ENCODE assay signal across 7 mouse cellular contexts in the genomic region with DNA sequence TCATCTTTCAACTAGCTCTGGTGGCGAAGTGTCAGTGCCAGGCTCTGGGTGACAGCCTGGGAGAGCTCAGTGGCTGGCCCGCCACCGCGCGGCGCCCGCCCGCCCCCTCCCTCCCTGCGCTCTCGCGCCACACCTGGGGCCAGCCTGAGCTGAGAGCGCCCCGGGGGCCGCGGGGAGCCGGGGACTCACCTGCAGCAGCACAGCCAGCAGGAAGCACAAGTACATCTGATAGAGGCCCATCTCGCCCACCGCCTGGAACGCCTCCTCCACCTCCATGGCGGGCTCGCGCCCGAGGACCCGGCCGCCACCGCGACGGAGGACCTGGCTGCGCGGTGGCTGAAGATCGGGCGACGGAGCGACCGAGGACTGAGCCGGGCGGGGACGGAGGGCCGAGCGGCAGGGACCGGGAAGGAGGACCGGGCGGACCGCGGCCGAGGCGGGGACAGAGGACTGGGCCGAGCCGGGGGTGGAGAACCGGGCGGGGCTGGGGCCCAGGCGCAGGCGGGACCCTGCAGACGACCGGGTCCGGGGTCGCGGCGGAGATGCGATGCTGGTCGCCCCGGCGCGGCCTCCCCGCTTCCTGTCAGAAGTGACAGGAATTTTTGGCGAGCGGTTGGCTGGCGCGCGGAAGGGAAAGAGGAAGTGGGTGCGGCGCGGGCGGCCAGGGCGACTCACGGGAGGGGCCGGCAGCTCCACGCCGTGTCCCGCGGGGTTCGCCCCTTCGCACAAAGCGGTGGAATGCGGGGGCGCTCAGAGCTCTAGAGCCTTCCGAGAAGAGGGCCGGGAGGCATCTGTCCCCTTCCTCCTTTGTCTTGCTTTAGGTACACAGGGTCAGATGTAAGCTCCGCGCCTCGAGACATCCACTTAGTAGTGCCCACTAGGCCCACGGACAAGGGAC. TPM values are rescaled to one million over a fixed set of nuclear protein-coding genes. Genes with fewer than 3 reads are reported as not detected.
DNase-seq lines count a peak whose midpoint lies in the region; ATAC-seq and TF ChIP-seq lines count a peak whose summit lies in the region.

A gene (minus strand): TSS at position 611 of the 898 bp plus-strand sequence.

- H3K4me2 ChIP-seq in intestine, embryonic 15.5 days (replicated peaks), result peak within 1 kb of the TSS; percentile 84
- peak within 1 kb of the TSS; percentile 80 for H3K4me2 ChIP-seq in limb, embryonic 13.5 days (replicated peaks)
- peak within 1 kb of the TSS; percentile 79 for H3K4me2 ChIP-seq in midbrain, embryonic 14.5 days (ENCODE audit: low read length)

- H3K27ac ChIP-seq in cortical plate, adult 2 months (ENCODE audit: insufficient read depth, low read length), result peak within 1 kb of the TSS; percentile 92
- peak within 1 kb of the TSS; percentile 92 for H3K27ac ChIP-seq in intestine, embryonic 15.5 days
- peak within 1 kb of the TSS; percentile 89 for H3K27ac ChIP-seq in limb, embryonic 13.5 days
- peak within 1 kb of the TSS; percentile 97 for H3K27ac ChIP-seq in midbrain, embryonic 14.5 days (replicated peaks; ENCODE audit: low read depth, low read length)

- H3K4me3 ChIP-seq in cortical plate, adult 2 months (ENCODE audit: insufficient read depth, low read length), result peak within 1 kb of the TSS; percentile 86
- peak within 1 kb of the TSS; percentile 84 for H3K4me3 ChIP-seq in intestine, embryonic 15.5 days (replicated peaks)
- H3K4me3 ChIP-seq in limb, embryonic 13.5 days, result peak within 1 kb of the TSS; percentile 73
- H3K4me3 ChIP-seq in midbrain, embryonic 14.5 days (replicated peaks; ENCODE audit: low read depth, low read length), result peak within 1 kb of the TSS; percentile 79

- H3K36me3 ChIP-seq in intestine, embryonic 15.5 days, result 0 out of 2 replicates have a peak, but pooled peaks cover 2% of the 10 kb centered on the region
- peaks cover 6% of the 10 kb centered on the region; the same call in 1 of the 2 replicates for H3K36me3 ChIP-seq in limb, embryonic 13.5 days
- H3K36me3 ChIP-seq in midbrain, embryonic 14.5 days (ENCODE audit: control insufficient read depth, insufficient read depth, low read length), result no peaks in the 10 kb centered on the region

- DNase-seq in adipocyte (ENCODE audit: low spot score), result peak; percentile 23
- peak; percentile 59 to 61 for DNase-seq in gastrocnemius, postnatal 36 days
- peak; percentile 79 for DNase-seq in midbrain, embryonic 14.5 days
- DNase-seq in spleen, adult 12 weeks (ENCODE audit: low spot score), result peak; percentile 30

- ATAC-seq in intestine, embryonic 15.5 days, result peak; percentile 93
- peak; percentile 79 for ATAC-seq in limb, embryonic 13.5 days (ENCODE audit: low FRiP score, low read depth)
- peak; percentile 84 for ATAC-seq in midbrain, embryonic 14.5 days (ENCODE audit: low FRiP score, low TSS enrichment)

- TF ChIP-seq CTCF in cortical plate, adult 2 months (IDR thresholded peaks at IDR 0.05; ENCODE audit: extremely low read depth, insufficient read depth, low read length), result no peak

- H3K4me1 ChIP-seq in cortical plate, adult 2 months (ENCODE audit: control insufficient read depth, insufficient read depth, low read length), result peaks cover 3% of the 10 kb centered on the region; the same call in 1 of the 2 replicates
- H3K4me1 ChIP-seq in intestine, embryonic 15.5 days (replicated peaks), result peaks cover 4% of the 10 kb centered on the region; the same call in 1 of the 2 replicates
- H3K4me1 ChIP-seq in limb, embryonic 13.5 days, result peaks cover 29% of the 10 kb centered on the region
- H3K4me1 ChIP-seq in midbrain, embryonic 14.5 days (ENCODE audit: control insufficient read depth, insufficient read depth, low read length), result peaks cover 19% of the 10 kb centered on the region

- no peaks in the 10 kb centered on the region for H3K9me3 ChIP-seq in intestine, embryonic 15.5 days
- H3K9me3 ChIP-seq in limb, embryonic 13.5 days, result no peaks in the 10 kb centered on the region
- no peaks in the 10 kb centered on the region for H3K9me3 ChIP-seq in midbrain, embryonic 14.5 days (ENCODE audit: control insufficient read depth, low read length)

- H3K9ac ChIP-seq in intestine, embryonic 15.5 days, result peak within 1 kb of the TSS; percentile 86
- peak within 1 kb of the TSS; percentile 92 for H3K9ac ChIP-seq in limb, embryonic 13.5 days
- peak within 1 kb of the TSS; percentile 99 for H3K9ac ChIP-seq in midbrain, embryonic 14.5 days (replicated peaks; ENCODE audit: low read length)

- no peak for TF ChIP-seq POLR2A in cortical plate, adult 2 months (IDR thresholded peaks at IDR 0.05; ENCODE audit: extremely low read depth, insufficient read depth, low read length)

- intact Hi-C loops in gastrocnemius, postnatal 36 days (cut with DNase I), result no loop called here

- H3K27me3 ChIP-seq in intestine, embryonic 15.5 days (replicated peaks), result no peaks in the 10 kb centered on the region
- H3K27me3 ChIP-seq in limb, embryonic 13.5 days, result no peaks in the 10 kb centered on the region
- H3K27me3 ChIP-seq in midbrain, embryonic 14.5 days (ENCODE audit: control insufficient read depth, insufficient read depth, low read length), result no peaks in the 10 kb centered on the region

- under 1% methylated on average over 86 of the region's 92 CpGs for WGBS in intestine, embryonic 15.5 days
- under 1% methylated on average over 85 of the region's 92 CpGs for WGBS in limb, embryonic 13.5 days
- WGBS in midbrain, embryonic 14.5 days, result under 1% methylated on average over 87 of the region's 92 CpGs

RNA-seq across cellular contexts. Expression of the gene that starts here (rescaled TPM):
- 5.3 and 5.6 TPM in 2 replicates for polyA plus RNA-seq in cortical plate, adult 2 months (2012; rRNA removed)
- under 1 TPM; 0.59 to 0.76 TPM for total RNA-seq in gastrocnemius, postnatal 36 days (2021)
- polyA plus RNA-seq in intestine, embryonic 15.5 days (2015; fragmentation: Nextera tagmentation; extraction: Ambion mirVana), result 6.5 and 6.6 TPM in 2 replicates
- polyA plus RNA-seq in limb, embryonic 13.5 days (2015; fragmentation: Nextera tagmentation; extraction: Ambion mirVana), result 6.0 and 6.4 TPM in 2 replicates
- polyA plus RNA-seq in midbrain, embryonic 14.5 days (2014; fragmentation: Nextera tagmentation; extraction: Ambion mirVana), result 7.9 and 8.8 TPM in 2 replicates

Comparison
In these comparisons a context has a peak if more than half of its experiments do, and no peak if none do; other contexts are left out.
1. Peak in every context shown above with its lines: DNase-seq, ATAC-seq, H3K4me3 ChIP-seq and H3K27ac ChIP-seq.
2. Peak in DNase-seq in gastrocnemius, postnatal 36 days; RNA of the gene not detected or under 1 TPM.
3. DNase-seq: peak in every context shown above with its lines; median percentile 79 in midbrain, embryonic 14.5 days; 60 in gastrocnemius, postnatal 36 days; 30 in spleen, adult 12 weeks; 23 in adipocyte.